Mouse (Mus musculus): ENCODE measurements around the gene Mybbp1a. TPM values are rescaled to one million over a fixed set of nuclear protein-coding genes. Genes with fewer than 3 reads are reported as not detected.
A peak's percentile ranks its signal among the peaks of the same experiment; 100 is the strongest.
"Not testable (repeated sequence)": the region's sequence is repeated elsewhere in the genome, so short reads cannot be mapped to it uniquely, and the experiment has no call there.

Gene Mybbp1a
- polyA plus RNA-seq, 1 experiment = 52.5 TPM

DNA sequence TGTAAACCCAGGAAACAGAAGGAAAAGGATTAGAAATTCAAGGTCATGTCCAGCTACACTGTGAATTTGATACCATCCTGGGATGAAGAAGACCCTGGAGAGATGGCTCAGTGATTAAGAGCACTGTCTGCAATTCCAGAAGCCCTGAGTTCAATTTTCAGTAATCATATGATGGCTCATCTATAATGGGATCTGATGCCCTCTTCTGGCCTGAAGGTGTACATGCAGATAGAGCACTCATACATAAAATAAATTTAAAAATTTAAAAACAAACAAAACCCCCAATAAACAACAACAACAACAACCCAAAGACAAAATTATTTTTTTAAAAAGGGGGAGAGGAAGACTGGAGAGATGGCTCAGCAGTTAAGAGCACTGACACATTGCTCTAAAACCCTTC, 14.3 kb upstream of the Mybbp1a start:
- no peaks in the 10 kb centered on the region for H3K4me1 ChIP-seq (ENCODE audit: control insufficient read depth, insufficient read depth, low read length)
- no peak overlapping the region for H3K4me3 ChIP-seq (replicated peaks; ENCODE audit: insufficient read depth, low read depth, low read length)
- no peak overlapping the region for H3K27ac ChIP-seq (ENCODE audit: insufficient read depth, low read length)
- H3K27me3 ChIP-seq (ENCODE audit: control insufficient read depth, insufficient read depth, low read length) = no peaks in the 10 kb centered on the region
- TF ChIP-seq POLR2A (IDR thresholded peaks at IDR 0.05; ENCODE audit: borderline replicate concordance, insufficient read depth, low read length) (no peak), CTCF (IDR thresholded peaks at IDR 0.05; ENCODE audit: borderline replicate concordance, insufficient read depth, low read depth, low read length) (no peak)
- no peak for DNase-seq

DNA sequence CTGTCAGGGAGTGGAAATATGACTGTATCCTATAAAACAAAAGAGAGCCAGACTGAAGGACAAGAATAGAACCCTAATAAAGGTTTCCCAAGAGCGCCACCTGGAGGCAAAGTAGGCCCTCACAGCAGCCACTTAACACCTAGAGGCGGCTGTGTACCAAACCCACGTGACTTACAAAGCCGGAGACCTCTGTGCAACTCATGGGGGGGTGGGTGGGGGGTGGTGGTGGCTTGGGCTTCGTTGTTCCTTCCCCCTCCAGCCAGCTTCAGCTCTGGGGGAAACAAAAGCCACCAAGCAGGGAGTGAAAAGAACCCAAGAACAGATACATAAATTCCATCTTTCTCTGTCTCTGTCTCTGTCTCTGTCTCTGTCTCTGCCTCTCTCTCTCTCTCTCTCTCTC, 12.5 kb upstream of the Mybbp1a start:
- Histone ChIP-seq H3K4me1 (ENCODE audit: control insufficient read depth, insufficient read depth, low read length) (no peaks in the 10 kb centered on the region), H3K27me3 (ENCODE audit: control insufficient read depth, insufficient read depth, low read length) (no peaks in the 10 kb centered on the region), H3K4me3 (replicated peaks; ENCODE audit: insufficient read depth, low read depth, low read length) (no peak overlapping the region), H3K27ac (ENCODE audit: insufficient read depth, low read length) (no peak overlapping the region)
- TF ChIP-seq POLR2A (IDR thresholded peaks at IDR 0.05; ENCODE audit: borderline replicate concordance, insufficient read depth, low read length) (no peak), CTCF (IDR thresholded peaks at IDR 0.05; ENCODE audit: borderline replicate concordance, insufficient read depth, low read depth, low read length) (peak; percentile 34; the same call in 1 of the 2 replicates)
- DNase-seq = peak; percentile 60
- WGBS = 1% methylated on average over 5 of the region's 5 CpGs

DNA sequence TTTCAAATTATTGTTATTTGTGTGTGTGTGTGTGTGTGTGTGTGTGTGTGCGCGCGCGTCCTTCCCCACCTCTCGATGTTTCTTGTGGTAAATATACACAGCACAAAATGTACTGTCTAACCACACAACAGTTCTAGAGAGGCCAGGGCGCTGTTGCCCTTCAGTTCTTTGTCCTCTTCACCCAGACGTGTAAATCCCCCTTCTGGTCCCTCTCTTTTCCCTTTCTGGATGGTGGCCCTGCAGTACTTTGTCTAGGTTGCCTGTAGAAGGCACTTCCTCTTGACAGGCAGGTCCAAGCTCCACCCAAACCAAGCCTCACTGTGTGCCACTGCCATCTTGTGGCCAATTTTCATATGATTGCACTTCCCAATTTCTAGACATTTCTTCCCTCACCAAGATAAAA, 11.9 kb upstream of the Mybbp1a start:
- 44% methylated on average over 7 of the region's 7 CpGs for WGBS
- TF ChIP-seq CTCF (IDR thresholded peaks at IDR 0.05; ENCODE audit: borderline replicate concordance, insufficient read depth, low read depth, low read length) = peak; percentile 80
- no peak for TF ChIP-seq POLR2A (IDR thresholded peaks at IDR 0.05; ENCODE audit: borderline replicate concordance, insufficient read depth, low read length)
- H3K4me3 ChIP-seq (replicated peaks; ENCODE audit: insufficient read depth, low read depth, low read length) = no peak overlapping the region

DNA sequence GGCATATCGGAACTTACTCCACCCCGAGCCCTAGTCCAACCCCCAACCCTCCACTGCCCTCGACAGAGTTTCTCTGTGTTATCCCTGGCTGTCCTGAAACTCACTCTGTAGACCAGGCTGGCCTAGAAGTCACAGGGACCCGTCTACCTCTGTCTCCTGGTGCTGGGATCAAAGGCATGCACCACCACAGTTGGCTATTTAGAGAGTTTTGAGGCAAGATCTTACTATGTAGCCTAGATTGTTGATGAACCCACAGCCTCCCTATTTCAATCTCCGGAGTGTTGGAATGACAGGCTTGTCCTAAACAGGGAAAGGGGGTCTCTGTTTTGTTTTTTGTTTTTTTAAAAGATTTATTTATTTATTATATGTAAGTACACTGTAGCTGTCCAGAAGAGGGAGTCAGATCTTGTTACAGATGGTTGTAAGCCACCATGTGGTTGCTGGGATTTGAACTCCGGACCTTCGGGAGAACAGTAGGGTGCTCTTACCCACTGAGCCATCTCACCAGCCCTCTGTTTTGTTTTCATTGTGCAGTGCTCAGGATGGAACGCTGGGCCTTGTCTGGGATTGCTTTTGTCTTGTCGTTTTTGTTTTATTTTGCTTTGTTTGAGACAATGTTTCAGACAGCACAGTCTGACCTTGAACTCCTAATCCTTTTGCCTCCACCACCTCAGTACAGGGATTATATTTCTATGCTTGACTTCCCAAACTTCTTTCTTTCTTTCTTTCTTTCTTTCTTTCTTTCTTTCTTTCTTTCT, 10.7 kb upstream of the Mybbp1a start:
- DNase-seq; H3K4me3 ChIP-seq (replicated peaks; ENCODE audit: insufficient read depth, low read depth, low read length); H3K27me3 ChIP-seq (ENCODE audit: control insufficient read depth, insufficient read depth, low read length); H3K27ac ChIP-seq (ENCODE audit: insufficient read depth, low read length); H3K4me1 ChIP-seq (ENCODE audit: control insufficient read depth, insufficient read depth, low read length): not testable (repeated sequence)
- WGBS = 63% methylated on average over 9 of the region's 9 CpGs

More for the DNA sequence above, 11.9 kb upstream of the Mybbp1a start:
- Histone ChIP-seq H3K4me1 (ENCODE audit: control insufficient read depth, insufficient read depth, low read length) (no peaks in the 10 kb centered on the region), H3K27me3 (ENCODE audit: control insufficient read depth, insufficient read depth, low read length) (no peaks in the 10 kb centered on the region), H3K27ac (ENCODE audit: insufficient read depth, low read length) (no peak overlapping the region)
- DNase-seq = peak; percentile 68 to 70

DNA sequence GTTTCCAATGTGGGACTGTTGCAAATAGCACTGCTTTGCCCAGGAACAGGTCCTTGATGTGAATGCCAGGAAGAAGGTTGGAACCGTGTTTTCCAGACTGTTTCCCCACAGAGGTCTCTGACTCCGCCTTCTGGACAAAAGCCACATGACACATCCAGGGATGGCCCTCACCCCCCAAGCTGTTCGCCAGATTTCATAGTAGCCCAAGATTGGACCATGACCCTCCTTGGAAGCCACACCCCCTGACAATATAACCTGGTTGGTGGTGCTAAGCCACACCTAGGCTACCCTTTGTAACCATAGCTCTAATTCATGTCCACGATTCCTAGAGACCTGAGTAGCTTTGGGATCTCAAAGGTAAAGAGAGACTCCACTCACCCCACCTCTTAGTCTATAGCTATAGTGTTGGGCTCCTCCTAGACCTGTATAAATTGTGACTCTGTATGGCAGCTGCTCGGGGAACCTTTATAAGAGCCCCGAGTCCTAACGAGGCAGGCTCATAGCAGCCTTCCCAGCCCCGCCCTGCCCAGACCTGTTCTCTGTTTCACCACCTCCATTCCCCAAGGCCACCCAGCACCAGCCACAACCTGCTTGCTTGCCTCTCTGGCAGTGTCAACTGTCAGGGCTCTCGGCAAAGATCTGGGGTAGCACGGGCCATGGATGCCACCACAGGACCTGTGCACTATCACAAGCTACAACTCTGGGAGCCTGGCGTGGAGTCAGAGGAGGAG, 6.0 kb upstream of the Mybbp1a start, which contains the start of gene Ggt6:
Ggt6 (plus strand) TSS at position 564 of the 731 bp plus-strand sequence.
- 53% methylated on average over 11 of the region's 11 CpGs for WGBS
- TF ChIP-seq CTCF (IDR thresholded peaks at IDR 0.05; ENCODE audit: borderline replicate concordance, insufficient read depth, low read depth, low read length) = no peak
- TF ChIP-seq POLR2A (IDR thresholded peaks at IDR 0.05; ENCODE audit: borderline replicate concordance, insufficient read depth, low read length) = no peak
- Histone ChIP-seq H3K27me3 (ENCODE audit: control insufficient read depth, insufficient read depth, low read length) (no peaks in the 10 kb centered on the region), H3K4me1 (ENCODE audit: control insufficient read depth, insufficient read depth, low read length) (no peaks in the 10 kb centered on the region), H3K4me3 (replicated peaks; ENCODE audit: insufficient read depth, low read depth, low read length) (no peak within 1 kb of the TSS), H3K27ac (ENCODE audit: insufficient read depth, low read length) (no peak within 1 kb of the TSS)
- no peak for DNase-seq

DNA sequence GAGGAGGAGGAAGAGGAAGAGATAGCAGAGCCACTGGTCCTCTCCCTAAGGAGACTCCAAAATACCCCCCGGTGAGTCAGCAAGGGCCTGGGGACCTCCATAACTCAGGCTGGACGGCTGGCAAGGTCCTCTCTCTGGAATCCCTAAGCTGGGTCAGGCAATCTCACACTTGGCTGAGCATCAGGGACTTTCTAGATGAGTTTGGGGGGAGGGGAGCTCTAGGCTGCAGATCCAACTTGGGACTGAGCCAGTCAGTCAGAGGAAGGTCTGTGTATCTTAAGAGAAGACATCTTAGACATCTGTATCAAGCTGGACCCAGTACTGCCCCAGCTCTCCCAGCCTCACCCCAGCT, 5.5 kb upstream of the Mybbp1a start:
- H3K4me3 ChIP-seq (replicated peaks; ENCODE audit: insufficient read depth, low read depth, low read length) = no peak overlapping the region
- no peak overlapping the region for H3K27ac ChIP-seq (ENCODE audit: insufficient read depth, low read length)
- TF ChIP-seq CTCF (IDR thresholded peaks at IDR 0.05; ENCODE audit: borderline replicate concordance, insufficient read depth, low read depth, low read length) (no peak), POLR2A (IDR thresholded peaks at IDR 0.05; ENCODE audit: borderline replicate concordance, insufficient read depth, low read length) (no peak)
- H3K27me3 ChIP-seq (ENCODE audit: control insufficient read depth, insufficient read depth, low read length) = no peaks in the 10 kb centered on the region
- 23% methylated on average over 2 of the region's 2 CpGs for WGBS
- H3K4me1 ChIP-seq (ENCODE audit: control insufficient read depth, insufficient read depth, low read length) = no peaks in the 10 kb centered on the region
- no peak for DNase-seq

GRCm38 (mm10) chr11:72436271-72436670, 4.9 kb upstream of the Mybbp1a start:
- Histone ChIP-seq H3K27ac (ENCODE audit: insufficient read depth, low read length) (no peak overlapping the region), H3K4me3 (replicated peaks; ENCODE audit: insufficient read depth, low read depth, low read length) (no peak overlapping the region), H3K27me3 (ENCODE audit: control insufficient read depth, insufficient read depth, low read length) (no peaks in the 10 kb centered on the region), H3K4me1 (ENCODE audit: control insufficient read depth, insufficient read depth, low read length) (no peaks in the 10 kb centered on the region)
- peak in 1 of 2 experiments; percentile 34 for DNase-seq
- no peak for TF ChIP-seq POLR2A (IDR thresholded peaks at IDR 0.05; ENCODE audit: borderline replicate concordance, insufficient read depth, low read length)
- no peak for TF ChIP-seq CTCF (IDR thresholded peaks at IDR 0.05; ENCODE audit: borderline replicate concordance, insufficient read depth, low read depth, low read length)
- 37% methylated on average over 5 of the region's 5 CpGs for WGBS
